Mouse (Mus musculus) effector memory CD4-positive, alpha-beta T cell, adult 5 months (primary cell): ENCODE data around the gene Igf2bp2. TPM values are rescaled to one million over a fixed set of nuclear protein-coding genes. Genes with fewer than 3 reads are reported as not detected.

ENCODE experiments used
- polyA plus RNA-seq: library from polyadenylated mRNA; unstranded; fragments of 100-300 nt; shearing (Covaris generic); gene quantifications from one replicate; pipeline ENCODE4 v1.2.1, GENCODE M21; 2017

Gene Igf2bp2
- 1.00 TPM for polyA plus RNA-seq

GRCm38 (mm10) chr16:22162512-22163455 lies at the start of gene Igf2bp2:
TSS of gene Igf2bp2 (minus strand) at chr16:22163299.

DNA sequence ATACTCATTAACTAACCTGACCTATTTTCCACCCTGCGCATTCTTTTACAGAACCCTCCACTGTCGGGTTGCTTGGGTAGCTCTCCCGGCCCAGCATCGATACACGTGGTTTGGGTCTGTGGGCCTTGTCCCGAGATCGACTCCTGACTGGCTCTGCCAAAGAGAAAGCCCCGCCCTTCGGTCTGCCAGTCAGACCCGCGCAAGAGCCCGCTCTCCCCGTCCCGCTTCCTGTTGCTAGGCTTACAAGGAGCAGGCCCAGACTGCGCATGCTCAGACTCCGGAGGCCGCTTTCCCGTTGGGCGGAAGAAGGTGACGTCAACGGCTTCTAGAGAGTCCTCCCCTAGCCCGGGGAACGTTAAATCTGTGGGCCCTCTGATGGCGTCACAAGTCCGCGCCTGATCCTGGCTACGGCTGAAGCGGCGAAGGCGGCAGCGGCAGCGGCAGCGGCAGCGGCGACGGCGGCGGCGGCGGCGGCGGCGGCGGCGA lies 154.0 kb downstream of the Igf2bp2 start, which contains the start of gene Senp2:
Senp2 (plus strand) TSS at position 386 of the 486 bp plus-strand sequence.

Other genes starting within 250 kb of the Igf2bp2 start
- gene Tmem41a, start 215.7 kb downstream of the Igf2bp2 start, polyA plus RNA-seq, result 7.6 TPM
- not detected for gene Liph, start 167.6 kb downstream of the Igf2bp2 start, polyA plus RNA-seq
- gene Senp2, start 153.8 kb downstream of the Igf2bp2 start, polyA plus RNA-seq, result 84.9 TPM
- gene Tra2b, start 102.7 kb upstream of the Igf2bp2 start, polyA plus RNA-seq, result 355 TPM